Mouse (Mus musculus) embryonic facial prominence, embryonic 12.5 days (tissue): ENCODE results near the gene Mreg. TPM values are rescaled to one million over a fixed set of nuclear protein-coding genes. Genes with fewer than 3 reads are reported as not detected.
A peak's percentile ranks its signal among the peaks of the same experiment; 100 is the strongest.
"Not testable (repeated sequence)": the region's sequence is repeated elsewhere in the genome, so short reads cannot be mapped to it uniquely, and the experiment has no call there.

Experiments used
- ATAC-seq: fragments of 200-750 bp; cut with Nextera tagmentation; 2 replicates; pipeline ENCODE4 v1.8.0; 2017; ENCODE audit not compliant: insufficient number of reproducible peaks, insufficient read depth, low FRiP score, low TSS enrichment
- H3K27ac ChIP-seq: fragments of 300-500 bp; sonication (generic); 2 replicates; pipeline ENCODE4 v1.5.1; 2016; ENCODE audit warnings: mild to moderate bottlenecking
- H3K27me3 ChIP-seq: fragments of 300-500 bp; sonication (generic); 2 replicates; pipeline ENCODE4 v1.6.1; 2016; ENCODE audit warnings: mild to moderate bottlenecking, moderate library complexity
- H3K36me3 ChIP-seq: fragments of 300-500 bp; sonication (generic); 2 replicates; pipeline ENCODE4 v1.6.1; 2016; ENCODE audit warnings: mild to moderate bottlenecking
- H3K4me1 ChIP-seq: fragments of 300-500 bp; sonication (generic); 2 replicates; pipeline ENCODE4 v1.6.1; 2016
- H3K4me2 ChIP-seq: fragments of 300-500 bp; sonication (generic); replicated peaks from 2 replicates; pipeline ENCODE4 v1.6.1; 2016; ENCODE audit warnings: mild to moderate bottlenecking, moderate library complexity
- H3K4me3 ChIP-seq: fragments of 300-500 bp; sonication (generic); 2 replicates; pipeline ENCODE4 v1.5.1; 2016; ENCODE audit warnings: mild to moderate bottlenecking
- H3K9ac ChIP-seq: fragments of 300-500 bp; sonication (generic); 2 replicates; pipeline ENCODE4 v1.6.1; 2016; ENCODE audit warnings: mild to moderate bottlenecking, moderate library complexity
- H3K9me3 ChIP-seq: fragments of 300-500 bp; sonication (generic); 2 replicates; pipeline ENCODE4 v1.6.1; 2016; ENCODE audit warnings: mild to moderate bottlenecking, moderate library complexity
- WGBS: fragments of 180-500 bp; shearing (Covaris S2); methylation state at CpG from one replicate; pipeline ENCODE4 v1.1.7; 2016; 5-methylcytosine and 5-hydroxymethylcytosine counted together
- polyA plus RNA-seq: library from polyadenylated mRNA; unstranded; fragments of >200 nt; fragmentation: Nextera tagmentation; extraction: Ambion mirVana; gene quantifications from 2 replicates; pipeline ENCODE4 v1.2.1, GENCODE M21; 2016

Gene Mreg
- polyA plus RNA-seq, 1 experiment from 2014 or later: 13.3 TPM

GRCm38 (mm10) chr1:72243656-72244316 is 31.7 kb upstream of the Mreg start:
- Histone ChIP-seq H3K27me3 (no peaks in the 10 kb centered on the region), H3K27ac (peak overlapping the region; percentile 97), H3K4me1 (no peaks in the 10 kb centered on the region), H3K4me3 (peak overlapping the region; percentile 40), H3K9me3 (no peaks in the 10 kb centered on the region), H3K4me2 (peak overlapping the region; percentile 60), H3K9ac (peak overlapping the region; percentile 78; the same call in 1 of the 2 replicates), H3K36me3 (no peaks in the 10 kb centered on the region)
- WGBS: under 1% methylated on average over 47 of the region's 47 CpGs
- peak; percentile 91 for ATAC-seq

- Histone ChIP-seq H3K27me3 (no peaks in the 10 kb centered on the region), H3K4me1 (peaks cover 3% of the 10 kb centered on the region; the same call in 1 of the 2 replicates), H3K27ac (no peak overlapping the region), H3K36me3 (no peaks in the 10 kb centered on the region), H3K9me3 (no peaks in the 10 kb centered on the region), H3K9ac (no peak overlapping the region), H3K4me2 (no peak overlapping the region), H3K4me3 (no peak overlapping the region)
- ATAC-seq: no peak
- 87% methylated on average over 5 of the region's 5 CpGs for WGBS
Measured at GRCm38 (mm10) chr1:72242581-72243143, 30.6 kb upstream of the Mreg start.

DNA sequence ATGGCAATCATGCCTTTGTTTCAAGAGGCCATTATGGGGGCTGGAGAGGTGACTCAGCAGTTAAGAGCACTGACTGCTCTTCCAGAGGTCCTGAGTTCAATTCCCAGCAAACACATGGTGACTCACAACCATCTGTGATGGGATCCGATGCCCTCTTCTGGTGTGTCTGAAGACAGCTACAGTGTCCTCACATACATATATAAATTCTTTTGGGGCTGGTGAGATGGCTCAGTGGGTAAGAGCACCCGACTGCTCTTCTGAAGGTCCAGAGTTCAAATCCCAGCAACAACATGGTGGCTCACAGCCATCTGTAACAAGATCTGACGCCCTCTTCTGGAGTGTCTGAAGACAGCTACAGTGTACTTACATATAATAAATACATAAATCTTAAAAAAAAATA is 27.0 kb upstream of the Mreg start:
- H3K4me1 ChIP-seq, ATAC-seq, H3K36me3 ChIP-seq, H3K27ac ChIP-seq, H3K27me3 ChIP-seq, H3K4me3 ChIP-seq, H3K9me3 ChIP-seq, H3K4me2 ChIP-seq, H3K9ac ChIP-seq: not testable (repeated sequence)
- whole genome bisulfite sequencing: 82% methylated on average over 3 of the region's 3 CpGs

GRCm38 (mm10) chr1:72238016-72238580 is 26.0 kb upstream of the Mreg start:
- no peak overlapping the region for H3K9ac ChIP-seq
- H3K4me1 ChIP-seq: peaks cover 6% of the 10 kb centered on the region; the same call in 1 of the 2 replicates
- WGBS: 56% methylated on average over 10 of the region's 10 CpGs
- no peaks in the 10 kb centered on the region for H3K9me3 ChIP-seq
- no peak overlapping the region for H3K27ac ChIP-seq
- no peak overlapping the region for H3K4me3 ChIP-seq
- peaks cover 9% of the 10 kb centered on the region; the same call in 1 of the 2 replicates for H3K27me3 ChIP-seq
- H3K4me2 ChIP-seq: peak overlapping the region; percentile 35; the same call in 1 of the 2 replicates
- H3K36me3 ChIP-seq: no peaks in the 10 kb centered on the region
- ATAC-seq: no peak

- ATAC-seq: peak; percentile 64
Measured at GRCm38 (mm10) chr1:72237007-72237775, 25.1 kb upstream of the Mreg start.

DNA sequence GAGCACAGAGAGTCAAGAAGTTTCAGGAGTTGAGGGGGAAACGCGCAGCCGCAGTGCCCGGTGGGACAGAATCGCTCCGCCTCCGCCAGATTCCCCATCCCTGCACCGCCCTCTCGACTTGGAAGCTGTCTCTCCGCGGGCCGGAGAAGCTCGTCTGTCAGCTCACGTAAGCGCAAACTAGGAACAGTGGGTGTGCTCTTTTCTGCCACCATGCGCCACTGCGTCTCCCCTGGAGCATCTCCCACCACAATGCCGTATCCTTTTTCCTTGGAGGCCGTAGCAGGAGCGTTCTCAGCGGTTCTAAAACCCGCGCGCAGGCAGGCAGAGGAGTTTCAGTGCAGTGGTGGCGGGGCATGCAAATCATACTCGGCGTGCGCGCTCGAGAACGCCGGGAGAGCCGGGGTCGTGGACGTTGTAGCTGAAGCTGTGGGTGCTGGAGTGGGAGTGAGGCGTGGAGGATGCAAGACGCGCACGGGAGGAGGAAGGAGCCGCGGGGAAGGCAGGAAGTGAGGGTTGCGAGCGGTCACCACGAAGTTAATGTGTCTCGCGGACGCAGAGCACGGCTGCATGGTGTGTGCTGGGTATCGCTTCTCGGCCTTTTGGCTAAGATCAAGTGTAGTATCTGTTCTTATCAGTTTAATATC is 24.4 kb upstream of the Mreg start:
- not testable (repeated sequence) for H3K36me3 ChIP-seq, H3K9me3 ChIP-seq, H3K4me1 ChIP-seq, H3K27me3 ChIP-seq
- Histone ChIP-seq H3K4me3 (peak overlapping the region; percentile 56), H3K27ac (peak overlapping the region; percentile 91), H3K4me2 (peak overlapping the region; percentile 51), H3K9ac (peak overlapping the region; percentile 60)
- peak; percentile 77 for ATAC-seq
- 0% methylated on average over 38 of the region's 50 CpGs for WGBS

More at GRCm38 (mm10) chr1:72237007-72237775, 25.1 kb upstream of the Mreg start:
- Histone ChIP-seq H3K4me3 (no peak overlapping the region), H3K36me3 (no peaks in the 10 kb centered on the region), H3K4me2 (peak overlapping the region; percentile 35), H3K27me3 (peaks cover 9% of the 10 kb centered on the region; the same call in 1 of the 2 replicates), H3K9me3 (no peaks in the 10 kb centered on the region), H3K4me1 (peaks cover 6% of the 10 kb centered on the region; the same call in 1 of the 2 replicates), H3K9ac (no peak overlapping the region), H3K27ac (no peak overlapping the region)
- WGBS: 3% methylated on average over 13 of the region's 13 CpGs

DNA sequence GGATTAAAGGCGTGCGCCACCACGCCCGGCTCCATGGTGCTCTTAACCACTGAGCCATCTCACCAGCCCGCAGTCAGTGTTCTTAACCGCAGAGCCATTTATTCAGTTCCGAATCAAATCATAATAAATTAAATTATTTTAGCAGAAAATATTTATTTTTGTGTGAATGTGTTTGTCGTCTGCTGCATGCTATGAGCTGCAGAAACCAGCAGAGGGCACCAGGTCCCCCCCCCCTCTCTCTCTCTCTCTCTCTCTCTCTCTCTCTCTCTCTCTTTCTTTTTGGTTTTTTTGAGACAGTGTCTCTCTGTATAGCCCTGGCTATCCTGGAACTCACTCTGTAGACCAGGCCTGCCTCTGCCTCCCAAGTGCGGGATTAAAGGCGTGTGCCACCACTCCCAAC is 20.5 kb upstream of the Mreg start:
- not testable (repeated sequence) for ATAC-seq, H3K4me3 ChIP-seq, H3K9me3 ChIP-seq, H3K4me1 ChIP-seq, H3K36me3 ChIP-seq, H3K27me3 ChIP-seq, H3K9ac ChIP-seq, H3K27ac ChIP-seq, H3K4me2 ChIP-seq
- WGBS: 83% methylated on average over 10 of the region's 10 CpGs

GRCm38 (mm10) chr1:72228974-72229373 is 16.9 kb upstream of the Mreg start:
- no peak overlapping the region for H3K4me3 ChIP-seq
- H3K9me3 ChIP-seq: no peaks in the 10 kb centered on the region
- H3K4me2 ChIP-seq: no peak overlapping the region
- H3K9ac ChIP-seq: no peak overlapping the region
- H3K27ac ChIP-seq: no peak overlapping the region
- peaks cover 13% of the 10 kb centered on the region for H3K27me3 ChIP-seq
- no peaks in the 10 kb centered on the region for H3K36me3 ChIP-seq
- H3K4me1 ChIP-seq: no peaks in the 10 kb centered on the region
- no peak for ATAC-seq
- 45% methylated on average over 3 of the region's 3 CpGs for WGBS

- Histone ChIP-seq H3K4me3 (no peak overlapping the region), H3K27me3 (peaks cover 22% of the 10 kb centered on the region), H3K9me3 (no peaks in the 10 kb centered on the region), H3K4me2 (no peak overlapping the region), H3K27ac (no peak overlapping the region), H3K36me3 (no peaks in the 10 kb centered on the region), H3K9ac (no peak overlapping the region), H3K4me1 (no peaks in the 10 kb centered on the region)
- ATAC-seq: no peak
- 88% methylated on average over 5 of the region's 5 CpGs for WGBS
Measured at GRCm38 (mm10) chr1:72227546-72227945, 15.4 kb upstream of the Mreg start.

DNA sequence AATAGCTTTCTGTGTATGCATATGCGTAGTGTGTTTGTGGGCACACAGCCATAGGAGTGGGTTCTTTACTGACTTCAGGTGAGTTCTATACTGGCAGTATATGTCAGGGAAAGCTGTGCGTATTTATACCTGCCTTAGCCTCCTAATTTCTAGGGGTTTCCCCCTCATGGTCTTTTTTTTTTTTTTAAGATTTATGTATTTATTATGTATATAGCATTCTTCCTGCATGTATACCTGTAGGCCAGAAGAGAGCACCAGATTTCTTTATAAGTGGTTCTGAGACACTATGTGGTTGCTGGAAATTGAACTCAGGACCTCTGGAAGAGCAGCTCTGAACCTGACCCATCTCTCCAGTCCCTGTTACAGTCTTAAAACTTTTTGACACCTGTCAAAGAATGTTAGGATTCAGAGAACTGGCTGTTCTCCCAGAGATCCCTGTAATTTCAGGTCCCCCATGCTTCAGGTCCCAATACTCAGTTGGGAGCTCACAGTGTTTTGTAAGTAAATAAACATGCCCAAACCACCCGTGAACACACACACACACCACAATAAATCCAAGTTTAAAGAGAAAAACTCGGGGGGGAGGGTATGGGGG is 14.9 kb upstream of the Mreg start:
- 44% methylated on average over 4 of the region's 4 CpGs for WGBS
- no peak overlapping the region for H3K9ac ChIP-seq
- H3K4me3 ChIP-seq: no peak overlapping the region
- no peaks in the 10 kb centered on the region for H3K36me3 ChIP-seq
- no peak for ATAC-seq
- H3K4me1 ChIP-seq: no peaks in the 10 kb centered on the region
- H3K4me2 ChIP-seq: no peak overlapping the region
- H3K9me3 ChIP-seq: no peaks in the 10 kb centered on the region
- H3K27me3 ChIP-seq: peaks cover 22% of the 10 kb centered on the region
- no peak overlapping the region for H3K27ac ChIP-seq
